Mouse (Mus musculus): ENCODE measurements around the gene Slc9a9. TPM values are rescaled to one million over a fixed set of nuclear protein-coding genes. Genes with fewer than 3 reads are reported as not detected.

Gene Slc9a9
- total and polyA plus RNA-seq, 3 experiments: 0.46 to 0.71 TPM; not detected in 1

DNA sequence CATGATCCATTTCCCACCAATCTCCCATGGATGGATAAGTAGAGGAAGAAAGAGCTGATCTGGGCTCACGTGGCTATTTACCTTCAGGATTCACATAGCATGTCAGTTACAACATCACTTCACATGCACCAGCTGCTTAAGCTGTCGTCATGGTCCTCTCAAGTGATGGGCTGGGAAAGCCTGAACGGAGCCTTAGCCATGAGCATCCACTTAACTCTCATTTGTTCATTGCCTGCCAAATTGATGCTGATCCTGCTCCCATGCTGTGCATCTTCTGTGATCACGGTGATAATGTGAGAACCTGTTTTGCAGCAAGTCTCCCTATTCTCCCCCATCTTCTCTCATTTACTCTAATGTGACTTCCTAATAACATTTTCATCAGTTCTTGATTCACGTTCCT lies 441.1 kb downstream of the Slc9a9 start:
- Histone ChIP-seq H3K4me3 (ENCODE audit: control insufficient read depth in 1 of 2, insufficient read depth in 1 of 2, low read depth in 2 of 2, low read length in 2 of 2) (no peak overlapping the region), H3K9ac (ENCODE audit: control insufficient read depth, low read depth, low read length, poor library complexity, severe bottlenecking) (no peak overlapping the region), H3K27ac (ENCODE audit: control insufficient read depth, low read depth, low read length) (no peak overlapping the region), H3K36me3 (ENCODE audit: control insufficient read depth in 1 of 2, insufficient read depth in 2 of 2, low read length in 2 of 2) (no peaks in the 10 kb centered on the region), H3K9me3 (replicated peaks; ENCODE audit: insufficient read depth, low read length) (no peaks in the 10 kb centered on the region), H3K79me2 (ENCODE audit: control insufficient read depth, insufficient read depth, low read length, poor library complexity) (no peaks in the 10 kb centered on the region), H3K27me3 (ENCODE audit: control insufficient read depth in 1 of 2, insufficient read depth in 2 of 2, low read length in 2 of 2) (no peaks in the 10 kb centered on the region), H3K4me1 (ENCODE audit: control insufficient read depth in 1 of 2, insufficient read depth in 2 of 2, low read length in 2 of 2) (no peaks in the 10 kb centered on the region)
- no peak for DNase-seq (ENCODE audit: low read depth, low spot score)
- no peak for TF ChIP-seq MAX (IDR thresholded peaks at IDR 0.05; ENCODE audit: low read length)
- no peak for TF ChIP-seq SMC3 (IDR thresholded peaks at IDR 0.05; ENCODE audit: low read depth, low read length)
- TF ChIP-seq GABPA (IDR thresholded peaks at IDR 0.05; ENCODE audit: low read depth, low read length): no peak
- TF ChIP-seq KAT2A (conservative IDR thresholded peaks at IDR 0.05; ENCODE audit: low read depth, low read length): no peak
- no peak for TF ChIP-seq UBTF (IDR thresholded peaks at IDR 0.05; ENCODE audit: borderline replicate concordance, insufficient read depth, low read depth, low read length)
- no peak for TF ChIP-seq TBP (IDR thresholded peaks at IDR 0.05; ENCODE audit: low read depth, low read length)
- TF ChIP-seq NELFE (IDR thresholded peaks at IDR 0.05; ENCODE audit: low read depth, low read length): no peak
- no peak for TF ChIP-seq MAFK (IDR thresholded peaks at IDR 0.05; ENCODE audit: borderline replicate concordance, low read depth, low read length)
- TF ChIP-seq MXI1 (IDR thresholded peaks at IDR 0.05; ENCODE audit: low read depth, low read length): no peak
- TF ChIP-seq ELF1 (IDR thresholded peaks at IDR 0.05; ENCODE audit: low read depth, low read length): no peak
- no peak for TF ChIP-seq CHD2 (IDR thresholded peaks at IDR 0.05; ENCODE audit: low read length)
- no peak for TF ChIP-seq RCOR1 (IDR thresholded peaks at IDR 0.05; ENCODE audit: low read depth, low read length)
- no peak for TF ChIP-seq MAZ (IDR thresholded peaks at IDR 0.05; ENCODE audit: low read depth, low read length)

DNA sequence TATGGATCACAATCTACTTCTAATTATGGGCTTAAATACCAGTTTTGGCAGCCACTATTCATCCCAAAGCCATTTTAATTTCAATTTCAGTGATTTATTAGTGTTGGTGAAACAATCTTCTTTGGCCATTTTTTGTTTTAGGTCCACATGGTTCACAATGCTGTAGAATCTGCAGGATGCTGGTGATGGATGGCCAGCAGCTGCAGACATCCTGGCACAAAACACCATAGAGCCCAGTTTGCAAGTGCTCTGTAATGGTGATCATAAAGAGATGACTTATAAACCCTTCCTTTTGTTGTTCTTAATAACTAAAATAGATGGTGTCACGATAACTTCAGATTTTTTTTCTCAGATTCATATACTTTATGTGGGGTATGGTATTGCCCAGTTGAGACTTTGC lies 442.0 kb downstream of the Slc9a9 start:
- Histone ChIP-seq H3K9ac (ENCODE audit: control insufficient read depth, low read depth, low read length, poor library complexity, severe bottlenecking) (no peak overlapping the region), H3K36me3 (ENCODE audit: control insufficient read depth in 1 of 2, insufficient read depth in 2 of 2, low read length in 2 of 2) (no peaks in the 10 kb centered on the region), H3K27ac (ENCODE audit: control insufficient read depth, low read depth, low read length) (no peak overlapping the region), H3K4me1 (ENCODE audit: control insufficient read depth in 1 of 2, insufficient read depth in 2 of 2, low read length in 2 of 2) (no peaks in the 10 kb centered on the region), H3K4me3 (ENCODE audit: control insufficient read depth in 1 of 2, insufficient read depth in 1 of 2, low read depth in 2 of 2, low read length in 2 of 2) (no peak overlapping the region), H3K79me2 (ENCODE audit: control insufficient read depth, insufficient read depth, low read length, poor library complexity) (no peaks in the 10 kb centered on the region), H3K9me3 (replicated peaks; ENCODE audit: insufficient read depth, low read length) (no peaks in the 10 kb centered on the region), H3K27me3 (ENCODE audit: control insufficient read depth in 1 of 2, insufficient read depth in 2 of 2, low read length in 2 of 2) (no peaks in the 10 kb centered on the region)
- DNase-seq (ENCODE audit: low read depth, low spot score): no peak
- TF ChIP-seq ZNF384 (IDR thresholded peaks at IDR 0.05; ENCODE audit: low read depth, low read length): no peak
- no peak for TF ChIP-seq USF2 (IDR thresholded peaks at IDR 0.05; ENCODE audit: borderline replicate concordance in 1 of 2, insufficient read depth in 1 of 2, low read depth in 1 of 2, low read length in 2 of 2)
- TF ChIP-seq MYB (IDR thresholded peaks at IDR 0.05; ENCODE audit: low read depth, low read length): no peak

Measured in MEL (cell line).